Mouse (Mus musculus): ENCODE results near the gene Mfap4. TPM values are rescaled to one million over a fixed set of nuclear protein-coding genes. Genes with fewer than 3 reads are reported as not detected.
A peak's percentile ranks its signal among the peaks of the same experiment; 100 is the strongest.

Gene Mfap4
- polyA plus RNA-seq, 1 experiment from 2014 or later, result 8.7 TPM

GRCm38 (mm10) chr11:61494129-61494997 is 9.1 kb downstream of the Mfap4 start, which contains the start of gene Mapk7:
Gene Mapk7 (minus strand): TSS chr11:61494406.
- peak within 1 kb of the TSS; percentile 75 for H3K27ac ChIP-seq (replicated peaks)
- H3K4me2 ChIP-seq, result peak within 1 kb of the TSS; percentile 97
- no peaks in the 10 kb centered on the region for H3K27me3 ChIP-seq
- peak; percentile 97 for ATAC-seq (ENCODE audit: insufficient read depth)
- under 1% methylated on average over 61 of the region's 62 CpGs for WGBS (ENCODE audit: insufficient replicate concordance)
- H3K9ac ChIP-seq, result peak within 1 kb of the TSS; percentile 79
- H3K4me1 ChIP-seq (replicated peaks), result peaks cover 24% of the 10 kb centered on the region
- H3K4me3 ChIP-seq (replicated peaks), result peak within 1 kb of the TSS; percentile 84
- peaks cover 26% of the 10 kb centered on the region for H3K36me3 ChIP-seq (replicated peaks)
- no peaks in the 10 kb centered on the region for H3K9me3 ChIP-seq (replicated peaks)

- no peaks in the 10 kb centered on the region for H3K27me3 ChIP-seq
- no peak for ATAC-seq (ENCODE audit: insufficient read depth)
- H3K36me3 ChIP-seq (replicated peaks), result peaks cover 15% of the 10 kb centered on the region
- no peak overlapping the region for H3K4me3 ChIP-seq (replicated peaks)
- peaks cover 24% of the 10 kb centered on the region for H3K4me1 ChIP-seq (replicated peaks)
- no peaks in the 10 kb centered on the region for H3K9me3 ChIP-seq (replicated peaks)
- no peak overlapping the region for H3K9ac ChIP-seq
- H3K4me2 ChIP-seq, result no peak overlapping the region
- no peak overlapping the region for H3K27ac ChIP-seq (replicated peaks)
- 81% methylated on average over 2 of the region's 2 CpGs for WGBS (ENCODE audit: insufficient replicate concordance)
Observed at GRCm38 (mm10) chr11:61495528-61495927, 10.3 kb downstream of the Mfap4 start.

GRCm38 (mm10) chr11:61497490-61497889 is 12.3 kb downstream of the Mfap4 start:
- H3K9me3 ChIP-seq (replicated peaks), result no peaks in the 10 kb centered on the region
- no peak overlapping the region for H3K9ac ChIP-seq
- no peak overlapping the region for H3K27ac ChIP-seq (replicated peaks)
- H3K27me3 ChIP-seq, result no peaks in the 10 kb centered on the region
- H3K4me2 ChIP-seq, result no peak overlapping the region
- WGBS (ENCODE audit: insufficient replicate concordance), result 31% methylated on average over 1 of the region's 1 CpGs
- H3K36me3 ChIP-seq (replicated peaks), result no peaks in the 10 kb centered on the region
- no peak overlapping the region for H3K4me3 ChIP-seq (replicated peaks)
- no peak for ATAC-seq (ENCODE audit: insufficient read depth)
- H3K4me1 ChIP-seq (replicated peaks), result peaks cover 24% of the 10 kb centered on the region

GRCm38 (mm10) chr11:61498736-61499504 is 13.7 kb downstream of the Mfap4 start:
- no peak for ATAC-seq (ENCODE audit: insufficient read depth)
- H3K27ac ChIP-seq (replicated peaks), result no peak overlapping the region
- WGBS (ENCODE audit: insufficient replicate concordance), result 41% methylated on average over 6 of the region's 6 CpGs
- peaks cover 3% of the 10 kb centered on the region; the same call in 1 of the 2 replicates for H3K27me3 ChIP-seq
- no peaks in the 10 kb centered on the region for H3K9me3 ChIP-seq (replicated peaks)
- H3K36me3 ChIP-seq (replicated peaks), result no peaks in the 10 kb centered on the region
- no peak overlapping the region for H3K9ac ChIP-seq
- H3K4me2 ChIP-seq, result no peak overlapping the region
- H3K4me3 ChIP-seq (replicated peaks), result no peak overlapping the region
- H3K4me1 ChIP-seq (replicated peaks), result peaks cover 12% of the 10 kb centered on the region

GRCm38 (mm10) chr11:61503933-61504332 is 18.7 kb downstream of the Mfap4 start:
- Histone ChIP-seq H3K9me3 (replicated peaks) (no peaks in the 10 kb centered on the region), H3K4me3 (replicated peaks) (no peak overlapping the region), H3K27me3 (peaks cover 6% of the 10 kb centered on the region; the same call in 1 of the 2 replicates), H3K4me2 (no peak overlapping the region), H3K27ac (replicated peaks) (no peak overlapping the region), H3K9ac (no peak overlapping the region), H3K4me1 (replicated peaks) (peaks cover 11% of the 10 kb centered on the region), H3K36me3 (replicated peaks) (no peaks in the 10 kb centered on the region)
- no peak for ATAC-seq (ENCODE audit: insufficient read depth)
- WGBS (ENCODE audit: insufficient replicate concordance), result 59% methylated on average over 8 of the region's 8 CpGs

GRCm38 (mm10) chr11:61504713-61505257 is 19.6 kb downstream of the Mfap4 start, which contains the start of gene B9d1:
Gene B9d1 (plus strand): TSS chr11:61505144.
- WGBS (ENCODE audit: insufficient replicate concordance), result under 1% methylated on average over 39 of the region's 39 CpGs
- Histone ChIP-seq H3K36me3 (replicated peaks) (no peaks in the 10 kb centered on the region), H3K9ac (peak within 1 kb of the TSS; percentile 55), H3K4me3 (replicated peaks) (peak within 1 kb of the TSS; percentile 65), H3K4me1 (replicated peaks) (peaks cover 11% of the 10 kb centered on the region), H3K27ac (replicated peaks) (no peak within 1 kb of the TSS), H3K4me2 (peak within 1 kb of the TSS; percentile 76), H3K9me3 (replicated peaks) (no peaks in the 10 kb centered on the region), H3K27me3 (peaks cover 6% of the 10 kb centered on the region; the same call in 1 of the 2 replicates)
- ATAC-seq (ENCODE audit: insufficient read depth), result peak; percentile 83

GRCm38 (mm10) chr11:61514953-61515352 is 29.7 kb downstream of the Mfap4 start:
- H3K4me2 ChIP-seq, result no peak overlapping the region
- H3K27ac ChIP-seq (replicated peaks), result no peak overlapping the region
- 33% methylated on average over 3 of the region's 3 CpGs for WGBS (ENCODE audit: insufficient replicate concordance)
- ATAC-seq (ENCODE audit: insufficient read depth), result no peak
- no peaks in the 10 kb centered on the region; the same call in 1 of the 2 replicates for H3K36me3 ChIP-seq (replicated peaks)
- H3K4me1 ChIP-seq (replicated peaks), result no peaks in the 10 kb centered on the region
- H3K4me3 ChIP-seq (replicated peaks), result no peak overlapping the region
- no peak overlapping the region for H3K9ac ChIP-seq
- H3K27me3 ChIP-seq, result no peaks in the 10 kb centered on the region
- no peaks in the 10 kb centered on the region for H3K9me3 ChIP-seq (replicated peaks)

GRCm38 (mm10) chr11:61517971-61518370 is 32.7 kb downstream of the Mfap4 start:
- no peaks in the 10 kb centered on the region for H3K27me3 ChIP-seq
- no peak for ATAC-seq (ENCODE audit: insufficient read depth)
- no peak overlapping the region for H3K4me3 ChIP-seq (replicated peaks)
- no peaks in the 10 kb centered on the region for H3K4me1 ChIP-seq (replicated peaks)
- H3K9me3 ChIP-seq (replicated peaks), result no peaks in the 10 kb centered on the region
- 46% methylated on average over 1 of the region's 1 CpGs for WGBS (ENCODE audit: insufficient replicate concordance)
- H3K27ac ChIP-seq (replicated peaks), result no peak overlapping the region
- H3K9ac ChIP-seq, result no peak overlapping the region
- H3K36me3 ChIP-seq (replicated peaks), result no peaks in the 10 kb centered on the region; the same call in 1 of the 2 replicates
- H3K4me2 ChIP-seq, result no peak overlapping the region

GRCm38 (mm10) chr11:61518871-61519270 is 33.6 kb downstream of the Mfap4 start:
- Histone ChIP-seq H3K9ac (no peak overlapping the region), H3K27ac (replicated peaks) (no peak overlapping the region), H3K4me1 (replicated peaks) (no peaks in the 10 kb centered on the region), H3K27me3 (no peaks in the 10 kb centered on the region), H3K9me3 (replicated peaks) (no peaks in the 10 kb centered on the region), H3K4me3 (replicated peaks) (no peak overlapping the region), H3K36me3 (replicated peaks) (no peaks in the 10 kb centered on the region; the same call in 1 of the 2 replicates), H3K4me2 (no peak overlapping the region)
- WGBS (ENCODE audit: insufficient replicate concordance), result 64% methylated on average over 3 of the region's 3 CpGs
- ATAC-seq (ENCODE audit: insufficient read depth), result no peak

GRCm38 (mm10) chr11:61519484-61520107 is 34.4 kb downstream of the Mfap4 start:
- ATAC-seq (ENCODE audit: insufficient read depth), result no peak
- no peak overlapping the region for H3K27ac ChIP-seq (replicated peaks)
- H3K4me1 ChIP-seq (replicated peaks), result no peaks in the 10 kb centered on the region
- no peak overlapping the region for H3K4me2 ChIP-seq
- H3K4me3 ChIP-seq (replicated peaks), result no peak overlapping the region
- H3K9ac ChIP-seq, result no peak overlapping the region
- WGBS (ENCODE audit: insufficient replicate concordance), result 69% methylated on average over 3 of the region's 3 CpGs
- no peaks in the 10 kb centered on the region for H3K9me3 ChIP-seq (replicated peaks)
- H3K36me3 ChIP-seq (replicated peaks), result no peaks in the 10 kb centered on the region; the same call in 1 of the 2 replicates
- H3K27me3 ChIP-seq, result no peaks in the 10 kb centered on the region

Data from liver, embryonic 15.5 days (tissue).